In genomic region chr9:45638184-45638917, GRCm38 (mm10) we compare ENCODE assay signal across 25 mouse cellular contexts.
DNase-seq lines count a peak whose midpoint lies in the region; ATAC-seq lines count a peak whose summit lies in the region.
"Had no signal": no experiment of that assay in that cellular context is flagged by ENCODE, and none has a peak within 500 bp of the region (broad histone marks: within the 10 kb centered on the region; RNA-seq: fewer than 3 reads in every experiment).

No protein-coding gene starts in this region.

- no peaks in the 10 kb centered on the region for H3K36me3 ChIP-seq in forebrain, embryonic 10.5 days (replicated peaks)
- no peaks in the 10 kb centered on the region for H3K36me3 ChIP-seq in forebrain, embryonic 12.5 days (replicated peaks)
- H3K36me3 ChIP-seq in hindbrain, embryonic 13.5 days: 0 out of 2 replicates have a peak, but pooled peaks cover 3% of the 10 kb centered on the region
- no peaks in the 10 kb centered on the region for H3K36me3 ChIP-seq in hindbrain, embryonic 12.5 days
- no peaks in the 10 kb centered on the region for H3K36me3 ChIP-seq in neural tube, embryonic 15.5 days
- H3K36me3 ChIP-seq in heart, embryonic 11.5 days (ENCODE audit: control insufficient read depth, insufficient read depth, low read length): no peaks in the 10 kb centered on the region
- H3K36me3 ChIP-seq: embryonic facial prominence, embryonic 13.5 days; heart, embryonic 12.5 days; liver, embryonic 13.5 days had no signal

- no peaks in the 10 kb centered on the region for H3K9me3 ChIP-seq in forebrain, embryonic 10.5 days
- no peaks in the 10 kb centered on the region for H3K9me3 ChIP-seq in forebrain, embryonic 12.5 days
- H3K9me3 ChIP-seq in hindbrain, embryonic 13.5 days: no peaks in the 10 kb centered on the region
- H3K9me3 ChIP-seq in hindbrain, embryonic 12.5 days (replicated peaks): 0 out of 2 replicates have a peak, but pooled peaks cover 4% of the 10 kb centered on the region
- H3K9me3 ChIP-seq in neural tube, embryonic 15.5 days (replicated peaks): no peaks in the 10 kb centered on the region
- H3K9me3 ChIP-seq in heart, embryonic 11.5 days (replicated peaks; ENCODE audit: control insufficient read depth, low read length): no peaks in the 10 kb centered on the region
- H3K9me3 ChIP-seq: embryonic facial prominence, embryonic 13.5 days; heart, embryonic 12.5 days; liver, embryonic 13.5 days had no signal

- H3K4me2 ChIP-seq in forebrain, embryonic 12.5 days: no peak overlapping the region
- no peak overlapping the region for H3K4me2 ChIP-seq in hindbrain, embryonic 13.5 days
- H3K4me2 ChIP-seq in hindbrain, embryonic 12.5 days (replicated peaks): no peak overlapping the region
- H3K4me2 ChIP-seq in neural tube, embryonic 15.5 days: no peak overlapping the region
- H3K4me2 ChIP-seq in heart, embryonic 11.5 days: no peak overlapping the region
- H3K4me2 ChIP-seq: embryonic facial prominence, embryonic 13.5 days; heart, embryonic 12.5 days; liver, embryonic 13.5 days had no signal

- no peak for ATAC-seq in forebrain, embryonic 12.5 days (ENCODE audit: low FRiP score)
- ATAC-seq in hindbrain, embryonic 13.5 days (ENCODE audit: low FRiP score): no peak
- ATAC-seq in hindbrain, embryonic 12.5 days (ENCODE audit: low FRiP score): no peak
- ATAC-seq in neural tube, embryonic 15.5 days (ENCODE audit: low FRiP score): no peak
- no peak for ATAC-seq in heart, embryonic 11.5 days (replicated peaks; ENCODE audit: insufficient number of reproducible peaks, low FRiP score, low TSS enrichment)
- ATAC-seq: CD4-positive, CD25-positive, alpha-beta regulatory T cell, adult 4 months; intestine, postnatal 0 days had no signal

- DNase-seq in forebrain, embryonic 10.5 days (ENCODE audit: extremely low spot score, low spot score): no peak
- no peak for DNase-seq in neural tube, embryonic 10.5 days (ENCODE audit: extremely low spot score, low spot score)
- DNase-seq: adrenal gland, postnatal 36 days; cerebellum, adult 11 months; cerebellum, postnatal 25 days; embryo, embryonic 11 days; gastrocnemius, postnatal 14 days; heart, adult 11 months; heart, postnatal 10 days; kidney, postnatal 25 days; liver, embryonic 13.5 days; lung, adult 2 months; lung, postnatal 14 days; right cerebral cortex, postnatal 14 days; spleen, adult 18-20 months had no signal

- no peak overlapping the region for H3K4me3 ChIP-seq in forebrain, embryonic 10.5 days
- no peak overlapping the region for H3K4me3 ChIP-seq in forebrain, embryonic 12.5 days (replicated peaks)
- no peak overlapping the region for H3K4me3 ChIP-seq in hindbrain, embryonic 13.5 days
- H3K4me3 ChIP-seq in hindbrain, embryonic 12.5 days: no peak overlapping the region
- no peak overlapping the region for H3K4me3 ChIP-seq in neural tube, embryonic 15.5 days (replicated peaks)
- H3K4me3 ChIP-seq in heart, embryonic 11.5 days (ENCODE audit: low read depth, low read length): no peak overlapping the region
- H3K4me3 ChIP-seq: embryonic facial prominence, embryonic 13.5 days; erythroblast, embryonic 14.5 days; heart, embryonic 12.5 days; liver, embryonic 13.5 days had no signal

- H3K9ac ChIP-seq in forebrain, embryonic 12.5 days: no peak overlapping the region
- no peak overlapping the region for H3K9ac ChIP-seq in hindbrain, embryonic 13.5 days
- no peak overlapping the region for H3K9ac ChIP-seq in hindbrain, embryonic 12.5 days
- H3K9ac ChIP-seq in neural tube, embryonic 15.5 days (replicated peaks): no peak overlapping the region
- no peak overlapping the region for H3K9ac ChIP-seq in heart, embryonic 11.5 days (ENCODE audit: low read depth, low read length)
- H3K9ac ChIP-seq: embryonic facial prominence, embryonic 13.5 days; heart, embryonic 12.5 days; liver, embryonic 13.5 days had no signal

- H3K4me1 ChIP-seq in forebrain, embryonic 10.5 days: peaks cover 16% of the 10 kb centered on the region
- peaks cover 24% of the 10 kb centered on the region for H3K4me1 ChIP-seq in forebrain, embryonic 12.5 days
- H3K4me1 ChIP-seq in hindbrain, embryonic 13.5 days (replicated peaks): peaks cover 26% of the 10 kb centered on the region
- peaks cover 14% of the 10 kb centered on the region for H3K4me1 ChIP-seq in hindbrain, embryonic 12.5 days
- H3K4me1 ChIP-seq in neural tube, embryonic 15.5 days: peaks cover 19% of the 10 kb centered on the region
- no peaks in the 10 kb centered on the region for H3K4me1 ChIP-seq in heart, embryonic 11.5 days (ENCODE audit: control insufficient read depth, insufficient read depth, low read length)
- H3K4me1 ChIP-seq: liver, embryonic 13.5 days had no signal

- H3K27me3 ChIP-seq in forebrain, embryonic 10.5 days (ENCODE audit: poor library complexity, severe bottlenecking): no peaks in the 10 kb centered on the region
- no peaks in the 10 kb centered on the region for H3K27me3 ChIP-seq in forebrain, embryonic 12.5 days
- no peaks in the 10 kb centered on the region for H3K27me3 ChIP-seq in hindbrain, embryonic 13.5 days
- no peaks in the 10 kb centered on the region for H3K27me3 ChIP-seq in hindbrain, embryonic 12.5 days
- no peaks in the 10 kb centered on the region for H3K27me3 ChIP-seq in neural tube, embryonic 15.5 days (replicated peaks)
- no peaks in the 10 kb centered on the region; the same call in 1 of the 2 replicates for H3K27me3 ChIP-seq in heart, embryonic 11.5 days (ENCODE audit: control insufficient read depth, insufficient read depth, low read length)
- H3K27me3 ChIP-seq: embryonic facial prominence, embryonic 13.5 days; liver, embryonic 13.5 days had no signal

- 83% methylated on average over 6 of the region's 6 CpGs for WGBS in forebrain, embryonic 10.5 days
- 76% methylated on average over 6 of the region's 6 CpGs for WGBS in forebrain, embryonic 12.5 days
- WGBS in hindbrain, embryonic 13.5 days: 68% methylated on average over 6 of the region's 6 CpGs
- WGBS in hindbrain, embryonic 12.5 days: 67% methylated on average over 6 of the region's 6 CpGs
- 67% methylated on average over 6 of the region's 6 CpGs for WGBS in neural tube, embryonic 15.5 days
- WGBS in heart, embryonic 11.5 days (ENCODE audit: insufficient replicate concordance): 76% methylated on average over 6 of the region's 6 CpGs

- 0 out of 2 replicates have a peak overlapping the region, but pooled peaks have one; percentile 25 for H3K27ac ChIP-seq in forebrain, embryonic 10.5 days
- H3K27ac ChIP-seq in forebrain, embryonic 12.5 days: no peak overlapping the region
- peak overlapping the region; percentile 27; the same call in 1 of the 2 replicates for H3K27ac ChIP-seq in hindbrain, embryonic 13.5 days
- H3K27ac ChIP-seq in hindbrain, embryonic 12.5 days: no peak overlapping the region
- H3K27ac ChIP-seq in neural tube, embryonic 15.5 days (replicated peaks): peak overlapping the region; percentile 60; the same call in 1 of the 2 replicates
- no peak overlapping the region for H3K27ac ChIP-seq in heart, embryonic 11.5 days (ENCODE audit: low read depth, low read length)
- H3K27ac ChIP-seq: embryonic facial prominence, embryonic 13.5 days; liver, embryonic 13.5 days had no signal

Comparison
In these comparisons a context has a peak if more than half of its experiments do, and no peak if none do; other contexts are left out.
1. H3K27ac ChIP-seq: peak in forebrain, embryonic 10.5 days (single experiment), hindbrain, embryonic 13.5 days (single experiment) and neural tube, embryonic 15.5 days (single experiment); none in forebrain, embryonic 12.5 days (single experiment), hindbrain, embryonic 12.5 days (single experiment) and heart, embryonic 11.5 days (single experiment).